Mouse (Mus musculus): ENCODE data around the gene Cacna1h.

Cacna1h gene

GRCm38 (mm10) chr17:25433617-25434606 lies at the start of gene Cacna1h:
Gene Cacna1h (minus strand): TSS chr17:25433783.
- DNase-seq (ENCODE audit: low read depth, low spot score) = no peak

GRCm38 (mm10) chr17:25482092-25482491 lies 48.5 kb upstream of the Cacna1h start:
- DNase-seq (ENCODE audit: low read depth, low spot score) = no peak

- no peak for DNase-seq (ENCODE audit: low read depth, low spot score)
Observed at GRCm38 (mm10) chr17:25480820-25481219, 47.2 kb upstream of the Cacna1h start.

GRCm38 (mm10) chr17:25480152-25480551 lies 46.6 kb upstream of the Cacna1h start:
- no peak for DNase-seq (ENCODE audit: low read depth, low spot score)

GRCm38 (mm10) chr17:25475946-25476744 lies 42.6 kb upstream of the Cacna1h start:
- no peak for DNase-seq (ENCODE audit: low read depth, low spot score)

GRCm38 (mm10) chr17:25474330-25475077 lies 40.9 kb upstream of the Cacna1h start:
- no peak for DNase-seq (ENCODE audit: low read depth, low spot score)

GRCm38 (mm10) chr17:25472044-25472443 lies 38.5 kb upstream of the Cacna1h start:
- no peak for DNase-seq (ENCODE audit: low read depth, low spot score)

- DNase-seq (ENCODE audit: low read depth, low spot score) = no peak
Observed at GRCm38 (mm10) chr17:25471418-25471817, 37.8 kb upstream of the Cacna1h start.

GRCm38 (mm10) chr17:25469798-25470197 lies 36.2 kb upstream of the Cacna1h start:
- peak; percentile 61 for DNase-seq (ENCODE audit: low read depth, low spot score)

GRCm38 (mm10) chr17:25468301-25468700 lies 34.7 kb upstream of the Cacna1h start:
- no peak for DNase-seq (ENCODE audit: low read depth, low spot score)

- DNase-seq (ENCODE audit: low read depth, low spot score) = no peak
Observed at GRCm38 (mm10) chr17:25467781-25468180, 34.2 kb upstream of the Cacna1h start.

- no peak for DNase-seq (ENCODE audit: low read depth, low spot score)
Observed at GRCm38 (mm10) chr17:25466257-25466656, 32.7 kb upstream of the Cacna1h start.

GRCm38 (mm10) chr17:25464091-25464490 lies 30.5 kb upstream of the Cacna1h start:
- DNase-seq (ENCODE audit: low read depth, low spot score) = no peak

GRCm38 (mm10) chr17:25463326-25463945 lies 29.9 kb upstream of the Cacna1h start:
- no peak for DNase-seq (ENCODE audit: low read depth, low spot score)

GRCm38 (mm10) chr17:25462236-25462875 lies 28.8 kb upstream of the Cacna1h start:
- no peak for DNase-seq (ENCODE audit: low read depth, low spot score)

- no peak for DNase-seq (ENCODE audit: low read depth, low spot score)
Observed at GRCm38 (mm10) chr17:25456540-25456939, 23.0 kb upstream of the Cacna1h start.

GRCm38 (mm10) chr17:25454272-25454671 lies 20.7 kb upstream of the Cacna1h start, which contains the start of gene Tekt4:
Gene Tekt4 (plus strand): TSS chr17:25454615.
- DNase-seq (ENCODE audit: low read depth, low spot score) = no peak

GRCm38 (mm10) chr17:25452246-25452965 lies 18.8 kb upstream of the Cacna1h start:
- DNase-seq (ENCODE audit: low read depth, low spot score) = peak; percentile 86

GRCm38 (mm10) chr17:25450329-25450728 lies 16.7 kb upstream of the Cacna1h start:
- no peak for DNase-seq (ENCODE audit: low read depth, low spot score)

GRCm38 (mm10) chr17:25447865-25448264 lies 14.3 kb upstream of the Cacna1h start:
- DNase-seq (ENCODE audit: low read depth, low spot score) = no peak

Data from retina, adult 2 months (tissue).